Mouse (Mus musculus) ovary, postnatal 14 days (tissue): ENCODE results near the gene Angel1.

Source experiments
- DNase-seq: peaks from one replicate; pipeline ENCODE4 v3.0.0; 2022; ENCODE audit warnings: low spot score

The Angel1 gene

GRCm38 (mm10) chr12:86726120-86726640 is at the start of gene Angel1:
TSS of gene Angel1 (minus strand) at chr12:86726460.
- DNase-seq = peak; percentile 95

GRCm38 (mm10) chr12:86775561-86776280 is 49.5 kb upstream of the Angel1 start:
- DNase-seq = no peak

DNA sequence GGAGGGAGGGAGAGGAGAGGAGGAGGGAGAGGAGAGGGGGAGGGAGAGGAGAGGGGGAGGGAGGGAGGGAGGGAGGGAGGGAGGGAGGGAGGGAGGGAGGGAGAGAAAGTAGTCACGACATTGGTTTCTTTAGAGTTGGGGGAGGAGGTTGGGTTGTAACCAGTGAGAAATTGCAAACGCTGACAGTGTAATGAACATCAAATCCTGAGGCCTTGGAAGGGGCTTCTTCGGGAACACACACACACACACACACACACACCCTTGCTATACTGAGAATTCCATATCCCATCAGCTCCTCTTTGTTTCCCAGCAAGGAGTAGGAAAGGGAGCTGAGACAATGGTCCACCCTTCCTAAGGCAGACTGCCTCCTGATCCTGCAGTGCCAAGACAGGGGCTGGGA is 46.3 kb upstream of the Angel1 start:
- no peak for DNase-seq

DNA sequence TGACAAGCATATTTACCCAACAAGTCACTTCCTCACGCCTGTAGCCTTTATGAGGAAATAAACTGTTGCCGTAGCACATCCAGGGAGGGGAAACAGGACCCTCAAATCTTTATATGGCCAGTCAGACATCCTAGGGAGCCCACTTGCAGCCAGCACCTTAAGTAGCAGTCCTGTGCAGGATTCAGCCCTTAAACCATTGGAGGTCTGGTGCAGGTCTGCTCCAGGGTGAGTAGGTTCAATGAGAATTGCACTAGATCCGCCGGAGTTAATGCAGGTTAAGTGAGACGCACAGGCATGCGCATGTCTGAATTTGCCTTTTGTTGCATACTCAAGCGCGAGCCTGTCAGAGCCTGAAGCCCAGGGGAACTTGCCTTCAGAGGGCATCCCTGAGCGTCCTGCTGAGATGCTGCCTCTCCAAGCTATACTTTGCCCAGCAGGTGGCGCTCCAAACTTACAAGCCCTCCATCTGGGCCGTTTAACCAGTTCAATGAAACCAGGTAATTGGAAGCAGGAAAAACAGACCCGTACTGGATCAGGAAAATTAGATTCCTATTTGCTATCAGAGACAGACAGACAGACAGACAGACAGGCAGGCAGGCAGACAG is 45.7 kb upstream of the Angel1 start:
- DNase-seq = peak; percentile 94

DNA sequence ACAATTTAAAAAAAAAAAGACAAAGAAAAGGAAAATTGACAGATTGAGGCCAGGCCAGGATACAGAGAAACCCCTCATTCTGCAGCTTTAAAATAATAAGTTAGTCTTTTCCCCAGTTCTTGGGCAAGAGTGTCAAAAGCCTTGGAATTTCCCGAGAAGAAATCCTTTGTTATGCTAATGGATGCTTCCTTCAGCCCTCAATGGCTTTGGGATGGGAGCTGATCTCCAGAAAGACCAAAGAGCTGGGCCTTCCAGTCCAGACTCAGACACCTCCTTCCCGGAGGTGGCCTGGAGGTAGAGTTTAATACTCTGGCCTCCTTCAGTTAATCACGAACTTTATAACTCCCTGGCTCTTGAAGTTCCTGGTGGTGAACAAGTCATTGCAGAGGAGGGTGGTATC is 44.7 kb upstream of the Angel1 start:
- DNase-seq = no peak

- peak; percentile 46 for DNase-seq
Measured at GRCm38 (mm10) chr12:86770261-86770670, 44.0 kb upstream of the Angel1 start.

GRCm38 (mm10) chr12:86769819-86770218 is 43.6 kb upstream of the Angel1 start:
- no peak for DNase-seq

GRCm38 (mm10) chr12:86768986-86769580 is 42.8 kb upstream of the Angel1 start:
- peak; percentile 84 for DNase-seq

GRCm38 (mm10) chr12:86767868-86768631 is 41.8 kb upstream of the Angel1 start:
- DNase-seq = peak; percentile 57

DNA sequence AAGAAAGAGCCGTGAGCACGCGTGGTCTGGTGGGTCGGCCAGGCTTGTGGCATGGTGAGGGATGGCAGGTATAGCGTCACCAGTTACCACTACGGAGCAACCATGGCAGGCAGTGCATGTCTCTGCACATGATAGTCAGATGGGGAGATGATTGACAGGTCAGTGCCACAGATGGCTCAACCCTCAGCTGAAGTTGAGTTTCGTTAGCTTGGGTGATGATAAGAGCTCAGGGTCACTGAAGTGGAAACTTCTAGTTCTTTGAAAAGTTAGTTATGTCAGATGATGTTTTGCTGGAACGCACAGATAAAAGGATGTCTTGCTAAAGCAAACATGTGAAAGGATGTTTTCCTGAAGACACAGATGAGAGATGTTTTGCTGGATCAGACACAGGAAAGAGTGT is 40.2 kb upstream of the Angel1 start:
- no peak for DNase-seq

DNA sequence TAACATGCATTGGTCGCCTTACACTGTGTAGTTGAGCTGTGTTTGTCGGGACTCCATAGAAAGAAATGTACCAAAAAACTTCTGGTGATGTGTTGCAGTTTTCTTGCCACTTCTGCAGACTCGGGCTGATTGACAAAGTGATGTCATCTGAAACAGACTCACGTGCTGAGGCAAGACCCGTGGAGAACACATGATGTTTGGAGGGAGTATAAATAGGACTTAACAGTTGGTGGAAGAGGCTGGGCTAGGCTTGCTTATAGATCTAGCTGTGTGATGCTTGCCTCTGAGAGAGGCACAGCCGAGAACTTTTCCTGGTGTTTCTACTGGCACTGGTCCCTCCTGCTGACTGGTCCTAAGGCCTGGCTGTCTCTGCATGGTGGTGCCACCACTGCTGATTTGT is 37.8 kb upstream of the Angel1 start:
- DNase-seq = no peak

- no peak for DNase-seq
Measured at GRCm38 (mm10) chr12:86761036-86761435, 34.8 kb upstream of the Angel1 start.

- DNase-seq = no peak
Measured at GRCm38 (mm10) chr12:86734319-86734810, 8.1 kb upstream of the Angel1 start, which contains the start of gene Lrrc74a. TSS of gene Lrrc74a (plus strand) at chr12:86734369.

DNA sequence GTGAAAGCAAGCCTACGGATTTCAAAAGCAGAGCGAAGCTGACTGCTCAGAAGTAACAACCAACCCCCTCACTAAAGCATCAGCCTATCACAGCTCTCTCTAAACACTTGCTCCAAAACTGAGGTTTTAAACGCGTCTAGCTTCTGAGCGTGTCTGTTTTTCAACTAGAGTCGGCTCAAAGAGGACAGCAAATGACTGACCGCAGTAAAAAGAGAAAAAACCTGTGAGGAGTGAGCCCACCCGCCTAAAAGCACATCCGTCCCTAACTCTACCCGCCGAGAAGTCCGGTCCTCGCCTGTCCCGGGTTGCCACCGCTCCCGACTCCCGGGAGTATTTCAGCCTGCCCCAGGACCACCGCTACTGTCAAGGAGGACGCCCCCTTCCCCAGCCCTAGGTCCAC is 554 bp downstream of the Angel1 start:
- peak; percentile 7 for DNase-seq

GRCm38 (mm10) chr12:86724300-86724699 is 2.0 kb downstream of the Angel1 start:
- DNase-seq = no peak

DNA sequence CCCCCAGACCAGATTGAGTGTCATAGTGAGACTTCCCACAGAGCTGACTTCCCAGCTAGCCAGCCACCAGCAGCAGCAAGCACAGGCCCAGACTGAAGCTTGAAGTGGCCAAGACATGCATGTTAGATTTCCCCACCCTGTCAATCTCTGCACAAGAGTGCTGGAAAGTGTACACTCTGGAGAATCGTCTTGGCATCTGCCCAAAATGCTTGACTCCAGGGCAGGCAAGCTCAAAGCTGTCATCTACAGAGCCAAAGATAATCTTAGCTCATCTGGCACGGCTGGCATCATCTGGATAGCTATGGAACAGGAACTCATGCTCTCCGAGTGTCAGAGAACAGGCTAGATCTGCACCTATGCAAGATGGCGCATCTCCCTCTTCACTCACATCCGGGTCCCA is 4.8 kb downstream of the Angel1 start:
- DNase-seq = no peak

DNA sequence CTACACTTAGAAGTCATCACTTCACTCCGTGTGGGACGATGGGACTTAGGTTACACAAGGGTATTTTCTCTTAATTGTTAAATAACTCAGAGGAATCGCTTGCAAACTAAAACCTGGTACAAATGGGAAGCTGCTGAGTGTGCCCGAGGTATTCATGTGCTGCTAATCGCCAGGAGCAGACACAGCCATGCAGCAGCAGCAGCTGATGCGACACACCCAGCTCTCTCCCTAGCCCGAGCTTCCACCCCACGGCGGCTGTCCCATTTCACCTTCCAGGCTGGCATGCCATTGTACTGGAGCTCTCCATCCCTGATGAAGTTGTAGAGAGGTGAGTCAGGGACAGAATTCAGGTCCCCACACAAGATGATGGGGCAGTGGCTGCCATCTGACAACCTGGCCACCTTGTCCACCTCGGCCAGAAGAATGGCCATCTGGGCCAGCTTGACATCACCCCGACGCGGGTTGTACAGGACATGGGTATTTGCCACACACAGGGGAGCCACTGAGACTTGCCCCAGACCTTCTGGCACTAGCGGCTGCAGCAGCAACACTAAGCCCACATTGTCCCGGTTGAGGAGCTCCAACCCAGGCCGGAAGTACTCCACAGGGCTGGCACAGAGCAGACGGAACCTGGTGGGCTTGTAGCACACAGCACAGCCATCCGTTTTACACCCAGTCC is 6.2 kb downstream of the Angel1 start:
- no peak for DNase-seq

DNA sequence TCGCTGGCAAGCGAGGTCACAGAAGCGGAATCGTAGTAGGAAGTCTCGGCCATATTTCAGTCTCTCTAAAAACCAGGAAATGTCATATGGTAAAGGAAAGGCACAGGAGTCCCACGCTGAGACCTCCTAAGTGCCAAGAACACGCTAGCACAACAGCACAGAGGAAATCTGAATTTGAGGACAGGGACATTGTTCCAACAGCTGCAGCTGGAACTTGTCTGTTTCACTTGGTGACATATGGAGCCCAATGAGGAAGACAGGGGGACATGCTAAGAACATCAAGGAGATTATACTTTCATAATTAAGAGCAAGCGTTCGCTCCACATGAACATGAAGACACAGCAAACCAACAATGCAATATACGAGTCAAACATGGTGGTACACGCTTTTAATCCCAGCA is 9.3 kb downstream of the Angel1 start:
- DNase-seq = no peak

DNA sequence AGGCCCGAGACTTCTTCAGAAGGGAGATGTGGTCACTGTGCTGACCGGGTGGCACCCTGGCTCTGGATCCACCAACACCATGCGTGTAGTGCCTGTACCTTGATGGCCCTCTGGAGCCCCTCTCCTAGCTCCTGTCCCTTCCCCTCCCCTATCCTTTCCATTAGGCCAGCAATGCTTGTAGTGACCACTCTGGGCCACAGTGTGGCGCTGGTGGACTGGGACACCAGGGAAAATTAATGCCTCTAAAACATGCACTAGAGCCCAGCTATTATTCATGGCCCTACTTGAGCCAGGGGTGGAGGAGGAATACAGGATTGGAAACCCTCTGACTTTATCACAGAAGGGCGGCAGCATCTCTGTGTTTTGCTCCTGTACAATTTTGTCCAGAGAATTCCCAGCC is 10.9 kb downstream of the Angel1 start:
- peak; percentile 70 for DNase-seq

DNA sequence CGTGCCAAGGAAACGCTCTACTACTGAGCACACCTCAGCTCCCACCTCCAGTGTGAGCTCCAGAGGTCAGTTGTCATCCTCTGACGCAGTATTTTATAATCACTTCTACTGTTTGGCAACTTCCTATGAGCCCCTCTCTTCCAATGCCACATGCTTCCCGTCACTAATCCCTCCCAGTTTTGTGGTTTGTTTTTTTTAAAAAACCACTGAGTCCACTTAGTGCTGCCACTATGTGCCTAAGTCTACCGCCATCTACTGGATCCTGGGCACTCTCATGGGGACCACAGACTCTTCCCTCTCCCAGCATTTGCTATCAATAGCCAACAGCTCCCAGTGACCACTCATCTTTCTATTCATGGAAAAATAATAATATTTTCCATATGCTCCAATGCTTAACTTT is 12.2 kb downstream of the Angel1 start:
- no peak for DNase-seq

DNA sequence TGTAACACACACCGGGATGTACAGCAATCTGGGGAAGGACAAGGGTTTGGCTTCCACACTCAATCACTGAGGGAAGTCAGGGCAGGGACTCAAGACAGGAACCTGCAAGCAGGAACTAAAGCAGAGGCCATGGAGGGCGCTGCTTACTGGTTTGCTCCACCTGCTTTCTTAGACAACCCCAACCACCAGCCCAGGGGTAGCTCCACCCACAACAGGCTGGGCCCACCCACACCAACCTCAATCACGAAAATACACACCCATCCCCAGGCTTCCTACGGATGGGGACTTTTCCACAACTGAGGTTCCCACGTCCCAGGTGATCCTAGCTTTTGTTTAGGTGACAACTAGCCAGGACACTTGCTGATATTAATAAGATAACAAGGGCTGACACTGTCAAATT is 20.4 kb downstream of the Angel1 start:
- DNase-seq = no peak

GRCm38 (mm10) chr12:86702690-86703089 is 23.6 kb downstream of the Angel1 start:
- no peak for DNase-seq
